ENCODE assay signal across 9 mouse cellular contexts in genomic region chr4:33189735-33190036, GRCm38 (mm10). TPM values are rescaled to one million over a fixed set of nuclear protein-coding genes. Genes with fewer than 3 reads are reported as not detected.
DNase-seq lines count a peak whose midpoint lies in the region; ATAC-seq and TF ChIP-seq lines count a peak whose summit lies in the region.
"Had no signal": no experiment of that assay in that cellular context is flagged by ENCODE, and none has a peak within 500 bp of the region (broad histone marks: within the 10 kb centered on the region; RNA-seq: fewer than 3 reads in every experiment).

Pm20d2 (minus strand) TSS chr4:33189737.

- no peaks in the 10 kb centered on the region for H3K27me3 ChIP-seq in embryonic facial prominence, embryonic 14.5 days (replicated peaks; ENCODE audit: control insufficient read depth, insufficient read depth, low read length)
- H3K27me3 ChIP-seq in midbrain, embryonic 11.5 days (ENCODE audit: control insufficient read depth, insufficient read depth, low read length), result peaks cover 7% of the 10 kb centered on the region

- no peaks in the 10 kb centered on the region for H3K4me1 ChIP-seq in embryonic facial prominence, embryonic 14.5 days (ENCODE audit: control insufficient read depth, insufficient read depth, low read length)
- H3K4me1 ChIP-seq in midbrain, embryonic 11.5 days (ENCODE audit: control insufficient read depth, insufficient read depth, low read length), result peaks cover 6% of the 10 kb centered on the region; the same call in 1 of the 2 replicates

- no peak for ATAC-seq in embryonic facial prominence, embryonic 14.5 days (ENCODE audit: low read depth)
- ATAC-seq in midbrain, embryonic 11.5 days (ENCODE audit: low FRiP score), result no peak
- no peak for ATAC-seq in megakaryocyte-erythroid progenitor cell, adult 5-6 weeks (replicated peaks; ENCODE audit: low FRiP score, low TSS enrichment, poor library complexity, severe bottlenecking)

- peak within 1 kb of the TSS; percentile 73 for H3K9ac ChIP-seq in embryonic facial prominence, embryonic 14.5 days (ENCODE audit: low read depth, low read length)
- peak within 1 kb of the TSS; percentile 72 for H3K9ac ChIP-seq in midbrain, embryonic 11.5 days (ENCODE audit: low read length)

- H3K4me3 ChIP-seq in layer of hippocampus, adult 2 months, result peak within 1 kb of the TSS; percentile 55
- peak within 1 kb of the TSS; percentile 64 for H3K4me3 ChIP-seq in embryonic facial prominence, embryonic 14.5 days (ENCODE audit: low read depth, low read length)
- H3K4me3 ChIP-seq in midbrain, embryonic 11.5 days (ENCODE audit: low read depth, low read length), result peak within 1 kb of the TSS; percentile 67

- no peak for TF ChIP-seq CTCF in layer of hippocampus, adult 2 months (conservative IDR thresholded peaks at IDR 0.05)

- DNase-seq in layer of hippocampus, adult 2 months (ENCODE audit: low spot score in 2 of 2), result no peak
- no peak for DNase-seq in layer of hippocampus, postnatal 36 days
- no peak for DNase-seq in embryonic facial prominence, embryonic 14.5 days (ENCODE audit: low spot score)
- DNase-seq in heart, postnatal 25 days (ENCODE audit: low spot score), result no peak
- DNase-seq in midbrain, embryonic 11.5 days (ENCODE audit: low spot score, missing footprints), result no peak
- no peak for DNase-seq in cerebellum, postnatal 4 days (ENCODE audit: low spot score in 2 of 2)
- no peak for DNase-seq in frontal cortex, postnatal 25 days (ENCODE audit: low spot score in 2 of 2)

- H3K9me3 ChIP-seq in embryonic facial prominence, embryonic 14.5 days (ENCODE audit: control insufficient read depth, low read length), result no peaks in the 10 kb centered on the region
- H3K9me3 ChIP-seq in midbrain, embryonic 11.5 days (ENCODE audit: control insufficient read depth, low read length), result no peaks in the 10 kb centered on the region

- H3K36me3 ChIP-seq in embryonic facial prominence, embryonic 14.5 days (ENCODE audit: control insufficient read depth, insufficient read depth, low read length), result 0 out of 2 replicates have a peak, but pooled peaks cover 3% of the 10 kb centered on the region
- H3K36me3 ChIP-seq in midbrain, embryonic 11.5 days (ENCODE audit: control insufficient read depth, insufficient read depth, low read length), result no peaks in the 10 kb centered on the region

- peak within 1 kb of the TSS; percentile 85 for H3K4me2 ChIP-seq in embryonic facial prominence, embryonic 14.5 days (ENCODE audit: low read depth, low read length)
- H3K4me2 ChIP-seq in midbrain, embryonic 11.5 days, result peak within 1 kb of the TSS; percentile 66

- intact Hi-C loops in heart, postnatal 25 days (cut with DNase I), result loop anchor here (5.0 kb wide), 2 partner anchors 58 to 73 kb away; no protein-coding TSS in a partner anchor

- WGBS in embryonic facial prominence, embryonic 14.5 days, result 10% methylated on average over 6 of the region's 6 CpGs
- WGBS in midbrain, embryonic 11.5 days, result 16% methylated on average over 6 of the region's 6 CpGs

- peak within 1 kb of the TSS; percentile 96 for H3K27ac ChIP-seq in layer of hippocampus, adult 2 months
- H3K27ac ChIP-seq in embryonic facial prominence, embryonic 14.5 days (replicated peaks; ENCODE audit: low read depth, low read length), result peak within 1 kb of the TSS; percentile 82
- peak within 1 kb of the TSS; percentile 44; the same call in 1 of the 2 replicates for H3K27ac ChIP-seq in midbrain, embryonic 11.5 days (ENCODE audit: low read depth, low read length)

RNA-seq across cellular contexts. Expression of gene Pm20d2, which starts in this region (rescaled TPM):
- 10 to 100 TPM; 10.6 to 10.9 TPM for total RNA-seq in layer of hippocampus, adult 2 months (2021)
- total RNA-seq in layer of hippocampus, postnatal 36 days (2021), result 1 to 10 TPM; 7.9 to 9.9 TPM
- polyA plus RNA-seq in embryonic facial prominence, embryonic 14.5 days (2014; fragmentation: Nextera tagmentation; extraction: Ambion mirVana), result 1.2 and 1.6 TPM in 2 replicates
- 10 to 100 TPM; 47.7 to 48.8 TPM for total RNA-seq in heart, postnatal 25 days (2021)
- polyA plus RNA-seq in midbrain, embryonic 11.5 days (2014; fragmentation: Nextera tagmentation; extraction: Ambion mirVana), result 0.80 and 1.4 TPM in 2 replicates
- 1.2 and 4.1 TPM in 2 replicates for total RNA-seq in megakaryocyte-erythroid progenitor cell, adult 5-6 weeks (2014; fragmentation: Nextera tagmentation)
- 0.42 and 1.5 TPM in 2 replicates for total RNA-seq in megakaryocyte-erythroid progenitor cell, adult 5-6 weeks (2017)
- total RNA-seq: MEL had no signal

Comparison
In these comparisons a context has a peak if more than half of its experiments do, and no peak if none do; other contexts are left out.
1. RNA of gene Pm20d2 (total RNA-seq): 47.7 to 48.8 TPM in heart, postnatal 25 days; 10.6 to 10.9 TPM in layer of hippocampus, adult 2 months, 7.9 to 9.9 TPM in layer of hippocampus, postnatal 36 days and 0.42 to 4.1 TPM in megakaryocyte-erythroid progenitor cell, adult 5-6 weeks; every median in the first group is over 4 times any median in the second.
2. H3K27ac ChIP-seq: peak in every context shown above with its lines; median percentile 96 in layer of hippocampus, adult 2 months; 82 in embryonic facial prominence, embryonic 14.5 days; 44 in midbrain, embryonic 11.5 days.
3. Peak in every context shown above with its lines, with median percentiles within 50 percentile points of each other: H3K4me3 ChIP-seq.